Mouse (Mus musculus) gastrocnemius, adult 18-20 months (tissue): ENCODE results near the gene Slc5a10. TPM values are rescaled to one million over a fixed set of nuclear protein-coding genes. Genes with fewer than 3 reads are reported as not detected.

Source experiments
- DNase-seq: peaks from one replicate; pipeline ENCODE4 v3.0.0; 2021; ENCODE audit warnings: low spot score
- total RNA-seq, 2 experiments: library from RNA; stranded (reverse); gene quantifications; 2 replicates each; pipeline ENCODE4 v1.2.3; 2021

Slc5a10 gene
- total RNA-seq, 2 experiments from 2014 or later: not detected

GRCm38 (mm10) chr11:61705581-61705980 lies 15.0 kb downstream of the Slc5a10 start:
- DNase-seq: no peak

- no peak for DNase-seq
Observed at GRCm38 (mm10) chr11:61702494-61702893, 18.1 kb downstream of the Slc5a10 start.

GRCm38 (mm10) chr11:61701696-61702095 lies 18.9 kb downstream of the Slc5a10 start:
- no peak for DNase-seq

- no peak for DNase-seq
Observed at GRCm38 (mm10) chr11:61699933-61700332, 20.7 kb downstream of the Slc5a10 start.

DNA sequence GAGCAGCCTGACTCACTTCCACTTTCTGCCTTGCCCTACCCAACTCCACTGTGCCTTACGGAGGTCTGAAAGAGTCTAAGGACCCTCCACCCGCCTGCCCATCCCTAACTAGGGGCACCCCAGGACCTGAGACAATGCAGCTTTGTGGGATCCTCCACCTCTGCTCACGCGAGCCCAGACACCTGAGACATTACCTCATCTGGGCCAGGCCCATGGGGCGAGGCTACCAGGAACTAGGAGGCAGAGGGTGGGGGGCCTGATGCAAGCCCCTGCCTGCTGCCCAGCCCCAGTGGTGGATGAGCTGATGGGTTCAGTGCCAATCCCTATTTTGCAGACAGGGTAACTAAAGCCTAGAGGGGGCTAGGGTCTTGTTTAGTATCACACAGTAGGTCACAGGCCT lies 21.2 kb downstream of the Slc5a10 start:
- DNase-seq: no peak

- DNase-seq: no peak
Observed at GRCm38 (mm10) chr11:61698852-61699251, 21.8 kb downstream of the Slc5a10 start.

DNA sequence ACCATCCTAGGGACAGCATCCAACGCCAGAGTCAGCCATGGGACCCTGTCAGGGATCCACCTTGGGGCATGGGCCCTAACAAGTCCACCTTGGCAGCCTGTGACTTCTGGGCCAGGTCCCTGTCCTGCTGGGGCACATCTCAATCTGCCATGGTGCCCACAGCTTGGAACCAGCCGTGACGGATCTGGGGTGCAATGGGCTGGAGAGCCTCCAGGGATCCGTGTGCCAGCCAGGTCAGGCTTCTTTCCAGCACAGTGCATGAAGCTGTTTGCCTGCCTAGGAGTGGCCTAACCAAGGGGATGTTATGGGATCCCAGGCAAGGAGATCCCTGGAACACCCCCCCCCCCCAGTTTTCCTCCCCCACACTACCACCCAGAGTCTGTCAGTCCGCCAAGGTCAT lies 27.6 kb downstream of the Slc5a10 start:
- DNase-seq: no peak

DNA sequence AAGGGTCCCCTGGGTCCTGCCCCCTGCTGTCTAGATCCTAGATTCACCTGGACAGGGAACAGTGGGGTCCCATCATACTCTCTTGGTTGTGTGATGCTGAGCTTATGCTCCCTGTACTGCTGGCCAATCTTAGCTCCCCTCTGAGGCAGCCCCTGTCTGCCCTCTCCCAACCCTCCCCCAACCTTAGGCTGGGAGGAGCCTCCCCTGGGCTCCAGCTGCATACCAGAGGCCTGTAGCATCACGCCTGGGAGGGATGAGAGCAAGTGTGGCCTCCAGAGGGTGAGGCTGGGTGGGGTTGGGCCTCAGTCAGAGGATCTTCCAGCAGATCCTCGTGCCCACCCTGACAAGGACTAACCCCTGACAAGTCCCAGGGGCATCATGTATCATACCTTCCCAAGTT lies 33.0 kb downstream of the Slc5a10 start:
- DNase-seq: no peak

DNA sequence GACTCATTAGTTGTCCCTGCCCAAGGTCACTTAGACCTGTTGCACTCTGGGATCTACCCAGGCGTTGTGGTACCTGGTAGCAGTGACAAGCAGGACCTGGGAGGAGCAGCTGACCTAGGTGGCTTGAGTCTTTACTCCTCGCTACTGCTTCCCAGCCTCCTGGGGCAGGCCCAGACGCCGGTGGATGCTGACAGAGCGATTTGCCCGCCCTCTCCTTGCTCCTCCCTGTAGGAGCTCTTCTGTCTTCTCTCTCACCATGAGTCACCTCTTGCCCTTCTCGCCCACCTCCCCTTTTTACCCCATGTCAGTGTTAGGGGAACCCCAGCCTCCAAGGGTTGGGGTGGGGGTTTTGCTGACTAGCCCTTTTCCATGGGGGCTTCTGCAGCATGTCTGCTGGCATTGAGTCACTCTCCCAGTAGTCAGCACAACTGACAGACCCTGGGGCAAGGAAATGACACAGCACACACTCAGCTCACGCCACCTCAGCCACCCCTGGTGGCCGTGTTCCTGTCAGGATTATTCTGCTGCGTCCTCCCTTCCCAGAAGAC lies 33.6 kb downstream of the Slc5a10 start:
- DNase-seq: no peak

DNA sequence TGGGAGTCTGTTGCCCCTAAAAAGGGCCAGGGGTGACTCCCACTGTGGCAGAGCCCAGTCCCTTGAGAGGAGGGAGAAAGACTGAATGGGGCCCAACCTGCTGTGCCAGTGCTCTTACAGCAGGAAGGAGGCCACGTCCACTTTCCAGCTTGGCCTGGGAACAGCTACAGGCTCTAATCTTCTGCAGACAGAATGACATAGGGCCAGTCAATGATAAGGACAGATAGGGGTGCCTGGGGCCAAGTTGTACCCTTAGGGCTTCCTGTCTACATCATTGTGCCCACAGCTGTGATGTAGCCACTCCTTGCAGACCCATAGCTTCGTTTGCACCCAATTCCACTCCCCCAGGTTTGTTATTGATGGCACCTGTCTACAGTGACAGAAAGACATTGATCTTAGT lies 34.5 kb downstream of the Slc5a10 start:
- DNase-seq: no peak

DNA sequence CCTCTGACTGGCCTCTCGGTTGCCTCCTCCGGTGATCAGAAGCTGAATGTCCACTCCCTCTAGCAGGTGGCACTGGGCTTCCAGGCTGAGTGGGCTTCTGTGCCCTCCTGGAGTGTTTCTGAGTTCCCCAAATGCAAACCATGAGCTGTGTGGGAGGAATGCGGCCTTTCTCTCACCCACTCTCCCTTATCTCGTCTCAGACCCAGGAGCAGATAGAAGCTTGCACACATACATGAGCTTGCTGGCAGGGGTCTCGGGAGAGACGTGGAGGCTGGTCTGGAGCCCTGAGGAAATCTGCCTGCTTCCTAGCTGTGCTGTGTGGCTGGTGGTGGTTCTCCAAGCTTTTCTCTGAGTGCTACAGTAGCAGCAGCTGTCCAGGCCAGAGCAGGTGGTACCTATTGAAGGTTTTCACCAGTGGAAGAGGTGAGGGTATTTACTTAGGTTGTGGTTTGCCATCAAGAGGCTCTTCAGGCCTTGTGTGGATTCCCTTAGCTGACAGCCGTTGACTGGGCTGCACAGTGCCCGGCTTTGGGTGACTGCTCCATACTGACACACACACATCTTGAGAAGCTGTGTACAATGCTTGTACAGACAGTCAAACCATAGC lies 35.4 kb downstream of the Slc5a10 start:
- no peak for DNase-seq

- peak; percentile 40 for DNase-seq
Observed at GRCm38 (mm10) chr11:61683907-61684731, 36.5 kb downstream of the Slc5a10 start, which contains the start of gene Fam83g. Gene Fam83g, plus strand, starts transcription at chr11:61684091.

DNA sequence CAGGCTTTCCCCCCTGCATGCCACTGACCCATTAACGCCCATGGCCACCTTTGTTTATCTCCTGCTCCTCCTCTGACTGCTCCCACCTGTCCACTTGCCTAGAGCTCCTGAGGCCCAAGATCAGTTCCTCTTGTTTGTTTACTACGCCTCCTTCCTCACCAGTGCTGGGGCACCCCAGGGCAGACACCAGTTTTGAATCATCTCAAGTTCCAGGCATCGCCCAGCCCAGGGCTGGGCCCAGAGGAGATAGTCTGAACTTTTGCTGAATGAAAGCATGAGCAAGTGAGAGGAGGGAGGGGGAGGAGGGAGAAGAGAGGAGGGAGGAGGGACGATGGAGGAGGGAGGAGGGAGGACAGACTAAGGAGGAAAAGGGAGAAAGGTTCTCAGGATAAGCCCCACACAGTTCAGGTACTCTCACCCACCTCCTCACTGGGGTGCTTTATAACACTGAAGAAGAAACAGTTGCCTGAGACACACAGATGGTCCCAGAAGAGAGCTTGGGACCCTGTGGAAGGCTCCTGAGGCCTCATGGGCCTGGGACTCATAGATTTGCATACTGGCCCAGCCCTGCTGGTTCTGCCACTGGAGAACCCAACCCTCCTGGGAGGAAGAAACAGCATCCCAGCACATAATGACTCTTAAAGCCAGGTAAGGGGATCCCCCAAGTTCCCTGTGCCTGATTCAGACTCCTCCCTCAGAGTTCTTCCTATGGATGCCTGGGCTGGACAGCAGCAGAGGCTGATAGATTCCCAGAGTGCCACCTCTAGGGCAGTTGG lies 41.3 kb downstream of the Slc5a10 start:
- no peak for DNase-seq

DNA sequence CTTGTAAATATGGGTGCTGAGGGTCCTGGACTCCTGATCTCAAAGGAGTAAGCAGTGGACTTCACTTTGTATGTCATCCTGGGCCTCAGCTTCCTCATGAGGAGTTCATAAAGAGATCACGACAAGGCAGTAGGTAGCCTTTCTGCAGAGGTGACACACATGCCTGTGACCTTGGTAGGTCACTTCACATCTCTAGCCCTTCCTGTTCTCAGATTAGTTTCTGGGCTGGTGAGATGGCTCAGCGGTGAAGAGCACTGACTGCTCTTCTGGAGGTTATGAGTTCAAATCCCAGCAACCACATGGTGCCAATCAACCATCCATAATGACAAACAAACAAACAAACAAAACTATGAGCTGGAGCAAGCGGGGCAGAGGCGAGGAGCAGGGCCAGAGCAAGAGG lies 42.9 kb downstream of the Slc5a10 start:
- no peak for DNase-seq

- DNase-seq: no peak
Observed at GRCm38 (mm10) chr11:61676216-61676854, 44.3 kb downstream of the Slc5a10 start.

GRCm38 (mm10) chr11:61675332-61675731 lies 45.3 kb downstream of the Slc5a10 start:
- DNase-seq: no peak

- no peak for DNase-seq
Observed at GRCm38 (mm10) chr11:61674839-61675159, 45.8 kb downstream of the Slc5a10 start.

DNA sequence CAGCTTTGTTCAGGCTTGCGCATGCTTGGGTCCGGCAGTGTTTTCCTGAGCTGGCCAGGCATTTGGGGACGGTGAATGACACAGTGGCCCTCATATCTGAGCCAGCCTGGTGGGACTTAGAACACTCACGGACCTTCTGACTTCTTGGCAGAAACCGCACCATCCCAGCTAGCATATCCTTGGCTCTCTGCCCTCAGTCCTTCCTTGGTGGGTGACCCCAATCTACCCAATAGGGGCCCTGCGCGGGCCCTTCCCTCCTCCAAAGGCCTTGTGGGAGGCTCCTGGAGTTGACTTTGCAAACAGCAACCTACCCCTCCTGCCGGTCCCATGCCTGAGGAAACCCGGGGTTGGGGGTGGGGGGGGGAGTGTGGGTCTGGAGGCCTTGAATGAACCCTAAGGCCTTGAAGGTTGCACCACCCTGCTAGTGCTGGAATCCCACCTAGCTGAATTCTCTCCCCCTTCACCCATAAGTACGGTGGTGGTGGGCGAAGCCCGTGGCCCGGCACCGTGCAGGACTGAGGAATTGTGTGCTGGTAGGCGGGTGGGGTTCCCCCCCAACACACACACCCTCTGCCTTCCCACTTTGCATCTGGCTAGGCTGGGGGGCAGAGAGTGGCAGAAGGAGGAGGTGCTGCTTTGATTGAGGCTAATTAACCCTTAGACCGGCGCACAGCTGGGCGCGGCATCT lies 46.3 kb downstream of the Slc5a10 start:
- DNase-seq: no peak

DNA sequence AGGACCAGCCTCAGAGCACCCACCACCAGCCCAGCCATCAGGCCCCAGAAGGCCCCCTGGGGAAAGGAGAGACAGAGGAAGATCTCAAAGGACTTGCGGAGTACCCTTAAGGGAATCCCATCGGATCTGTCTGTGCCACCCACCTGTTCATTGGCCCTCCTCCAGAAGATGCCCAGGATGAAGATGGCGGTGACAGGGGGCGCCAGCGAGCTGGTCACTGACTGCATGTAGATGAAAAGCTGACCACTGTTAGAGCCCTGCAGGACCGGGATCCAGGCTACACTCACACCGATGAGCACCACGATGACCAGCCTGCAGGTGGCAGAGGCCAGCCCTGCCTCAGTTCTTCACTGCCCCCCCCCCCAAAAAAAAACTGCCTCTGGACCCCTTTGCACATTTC lies 46.9 kb downstream of the Slc5a10 start:
- peak; percentile 26 for DNase-seq

GRCm38 (mm10) chr11:61671781-61672383 lies 48.7 kb downstream of the Slc5a10 start:
- no peak for DNase-seq
